Mouse (Mus musculus) thymus, adult 2 months (tissue): ENCODE measurements around the gene Zfp467. TPM values are rescaled to one million over a fixed set of nuclear protein-coding genes. Genes with fewer than 3 reads are reported as not detected.

Source experiments
- DNase-seq: peaks from one replicate; pipeline ENCODE4 v3.0.0; 2021
- H3K27ac ChIP-seq: fragments of 200-500 bp; 2 replicates; pipeline ENCODE4 v1.5.1; 2012; ENCODE audit warnings: low read length, control low read depth; ENCODE audit not compliant: control insufficient read depth, insufficient read depth
- H3K27me3 ChIP-seq: fragments of 200-500 bp; 2 replicates; pipeline ENCODE4 v1.6.1; 2012; ENCODE audit warnings: mild to moderate bottlenecking, low read length, moderate library complexity, mixed read lengths; ENCODE audit not compliant: control insufficient read depth, insufficient read depth
- H3K36me3 ChIP-seq: fragments of 200-500 bp; 2 replicates; pipeline ENCODE4 v1.6.1; 2012; ENCODE audit warnings: mild to moderate bottlenecking, low read length, moderate library complexity; ENCODE audit not compliant: control insufficient read depth, insufficient read depth
- H3K4me1 ChIP-seq: fragments of 200-500 bp; replicated peaks from 2 replicates; pipeline ENCODE4 v1.6.1; 2012; ENCODE audit warnings: low read length; ENCODE audit not compliant: control insufficient read depth, insufficient read depth
- H3K4me3 ChIP-seq: fragments of 200-500 bp; 2 replicates; pipeline ENCODE4 v1.5.1; 2012; ENCODE audit warnings: mild to moderate bottlenecking, low read length, control low read depth, moderate library complexity; ENCODE audit not compliant: control insufficient read depth, insufficient read depth
- CTCF ChIP-seq: fragments of 200-500 bp; IDR thresholded peaks from 2 replicates; pipeline ENCODE4 v1.5.1; 2012; ENCODE audit warnings: mild to moderate bottlenecking, control low read depth, low read length, moderate library complexity, borderline replicate concordance; ENCODE audit not compliant: control insufficient read depth, poor library complexity, insufficient read depth; ENCODE audit errors: extremely low read depth
- POLR2A ChIP-seq: fragments of 200-500 bp; IDR thresholded peaks from 2 replicates; pipeline ENCODE4 v1.6.1; 2012; ENCODE audit warnings: mild to moderate bottlenecking, low read length, control low read depth, moderate library complexity; ENCODE audit not compliant: control insufficient read depth, poor library complexity, insufficient read depth; ENCODE audit errors: extremely low read depth
- WGBS: fragments of 180-500 bp; shearing (Covaris S2); methylation state at CpG from one replicate; pipeline ENCODE4 v1.1.7; 2018; 5-methylcytosine and 5-hydroxymethylcytosine counted together
- polyA plus RNA-seq: library from polyadenylated mRNA; depleted of rRNA; stranded (reverse); fragments of >200 nt; gene quantifications from 2 replicates; pipeline ENCODE4 v1.2.3, GENCODE M21; 2012

Zfp467 gene
- polyA plus RNA-seq, 1 experiment = 29.4 TPM

DNA sequence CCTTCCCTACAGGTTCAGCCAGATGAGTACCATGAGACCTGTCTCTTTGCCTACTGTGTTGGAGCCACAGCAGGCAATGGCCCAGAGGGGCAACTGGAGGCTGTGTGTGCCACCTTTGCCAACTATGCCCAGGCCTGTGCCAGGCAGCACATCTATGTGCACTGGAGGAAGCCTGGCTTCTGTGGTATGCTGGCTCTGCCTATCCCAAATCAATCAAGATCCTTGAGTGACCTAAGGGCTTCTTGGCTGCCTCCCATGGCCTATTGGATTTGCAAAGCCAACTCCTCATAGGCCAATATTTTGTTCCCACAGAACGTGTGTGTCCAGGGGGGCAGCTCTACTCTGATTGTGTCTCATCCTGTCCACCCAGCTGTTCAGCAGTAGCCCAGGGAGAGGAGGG, 6.5 kb upstream of the Zfp467 start:
- TF ChIP-seq POLR2A (no peak), CTCF (no peak)
- H3K27ac ChIP-seq = no peak overlapping the region
- no peaks in the 10 kb centered on the region for H3K27me3 ChIP-seq
- no peaks in the 10 kb centered on the region for H3K36me3 ChIP-seq
- 0 out of 2 replicates have a peak, but pooled peaks cover under 1% of the 10 kb centered on the region for H3K4me1 ChIP-seq
- 100% methylated on average over 1 of the region's 1 CpGs for WGBS
- no peak overlapping the region for H3K4me3 ChIP-seq
- DNase-seq = no peak

- 83% methylated on average over 7 of the region's 7 CpGs for WGBS
- Histone ChIP-seq H3K27ac (no peak overlapping the region), H3K4me3 (no peak overlapping the region), H3K27me3 (no peaks in the 10 kb centered on the region; the same call in 1 of the 2 replicates), H3K36me3 (no peaks in the 10 kb centered on the region), H3K4me1 (peaks cover 11% of the 10 kb centered on the region)
- TF ChIP-seq POLR2A (no peak), CTCF (no peak)
- DNase-seq = no peak
Measured at GRCm38 (mm10) chr6:48448527-48448926, 2.9 kb upstream of the Zfp467 start.

GRCm38 (mm10) chr6:48447929-48448328, 2.3 kb upstream of the Zfp467 start, which contains the start of gene Sspo:
TSS of gene Sspo (plus strand) at chr6:48448229.
- 92% methylated on average over 1 of the region's 1 CpGs for WGBS
- no peak within 1 kb of the TSS for H3K27ac ChIP-seq
- H3K36me3 ChIP-seq = no peaks in the 10 kb centered on the region
- no peak for TF ChIP-seq CTCF
- H3K4me3 ChIP-seq = no peak within 1 kb of the TSS
- H3K4me1 ChIP-seq = peaks cover 16% of the 10 kb centered on the region
- no peaks in the 10 kb centered on the region; the same call in 1 of the 2 replicates for H3K27me3 ChIP-seq
- no peak for DNase-seq

GRCm38 (mm10) chr6:48446896-48447295, 1.3 kb upstream of the Zfp467 start:
- H3K27me3 ChIP-seq = no peaks in the 10 kb centered on the region; the same call in 1 of the 2 replicates
- no peak for TF ChIP-seq CTCF
- H3K4me3 ChIP-seq = no peak overlapping the region
- H3K27ac ChIP-seq = no peak overlapping the region
- DNase-seq = no peak
- no peaks in the 10 kb centered on the region for H3K36me3 ChIP-seq
- peaks cover 16% of the 10 kb centered on the region for H3K4me1 ChIP-seq
- WGBS = 97% methylated on average over 3 of the region's 3 CpGs

- Histone ChIP-seq H3K27me3 (no peaks in the 10 kb centered on the region; the same call in 1 of the 2 replicates), H3K4me3 (no peak overlapping the region), H3K4me1 (peaks cover 16% of the 10 kb centered on the region), H3K36me3 (no peaks in the 10 kb centered on the region), H3K27ac (no peak overlapping the region)
- DNase-seq = no peak
- TF ChIP-seq POLR2A (no peak), CTCF (no peak)
- WGBS = 68% methylated on average over 3 of the region's 3 CpGs
Measured at GRCm38 (mm10) chr6:48446256-48446655, 631 bp upstream of the Zfp467 start.

DNA sequence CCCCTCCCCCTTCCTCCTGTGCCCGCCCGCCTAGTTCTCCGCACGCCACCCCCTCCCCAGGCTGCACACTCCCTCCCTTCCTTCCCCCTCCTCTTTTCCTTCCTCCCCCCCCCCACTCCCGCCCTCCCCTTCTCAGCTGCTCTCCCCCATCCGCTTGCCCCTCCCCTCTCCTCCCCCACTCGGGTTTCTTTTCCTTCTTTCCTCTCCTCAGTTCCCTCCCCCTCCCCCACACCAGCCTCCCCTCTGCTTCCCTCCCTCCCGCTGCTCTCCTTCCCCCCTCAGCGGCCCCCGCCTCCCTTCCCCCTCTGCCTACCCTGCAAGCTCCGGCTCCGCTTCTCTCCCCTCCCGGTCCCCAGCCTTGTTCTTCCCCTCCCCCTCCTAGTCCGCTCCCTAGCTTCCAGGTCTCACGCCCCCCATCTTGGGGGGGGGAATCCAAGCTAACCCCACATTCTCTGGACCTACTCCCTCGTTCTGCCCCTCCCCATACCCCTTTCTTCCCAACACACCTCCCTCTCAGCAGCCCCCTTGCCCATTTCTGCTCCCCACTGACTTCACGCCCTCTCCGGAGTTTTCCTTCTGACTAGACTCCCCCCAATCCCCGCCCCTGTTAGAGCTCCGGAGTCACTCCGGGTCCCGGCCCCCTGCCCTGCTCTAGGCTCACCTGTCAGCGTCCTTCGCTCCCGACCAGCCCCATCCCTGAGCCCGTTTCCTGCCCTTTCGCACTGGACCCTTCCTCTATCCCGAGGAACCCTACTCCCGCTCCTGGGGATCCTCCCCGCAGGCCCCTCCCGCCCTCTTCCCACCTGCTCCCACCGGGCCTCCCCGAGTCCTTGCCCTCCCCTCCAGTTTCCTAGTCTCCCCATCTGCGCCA, 1.1 kb downstream of the Zfp467 start:
- peak overlapping the region; percentile 27; the same call in 1 of the 2 replicates for H3K27ac ChIP-seq
- TF ChIP-seq POLR2A (no peak), CTCF (no peak)
- no peaks in the 10 kb centered on the region; the same call in 1 of the 2 replicates for H3K27me3 ChIP-seq
- peak; percentile 41 for DNase-seq
- H3K36me3 ChIP-seq = no peaks in the 10 kb centered on the region
- H3K4me1 ChIP-seq = peaks cover 20% of the 10 kb centered on the region
- peak overlapping the region; percentile 73 for H3K4me3 ChIP-seq
- WGBS = under 1% methylated on average over 31 of the region's 34 CpGs
